Mouse (Mus musculus) hindbrain, embryonic 15.5 days (tissue): ENCODE measurements around the gene Hmga1. TPM values are rescaled to one million over a fixed set of nuclear protein-coding genes. Genes with fewer than 3 reads are reported as not detected.

Experiments
- ATAC-seq: fragments of 200-750 bp; cut with Nextera tagmentation; 2 replicates; pipeline ENCODE4 v1.8.0; 2017; ENCODE audit warnings: low read depth, moderate number of reproducible peaks, moderate TSS enrichment; ENCODE audit not compliant: low FRiP score
- H3K27ac ChIP-seq: fragments of 300-500 bp; sonication (generic); replicated peaks from 2 replicates; pipeline ENCODE4 v1.5.1; 2015; ENCODE audit warnings: mild to moderate bottlenecking, inconsistent platforms
- H3K27me3 ChIP-seq: fragments of 300-500 bp; sonication (generic); 2 replicates; pipeline ENCODE4 v1.6.1; 2015; ENCODE audit warnings: control low read depth, inconsistent platforms
- H3K36me3 ChIP-seq: fragments of 300-500 bp; sonication (generic); 2 replicates; pipeline ENCODE4 v1.6.1; 2015; ENCODE audit warnings: control low read depth, inconsistent platforms
- H3K4me1 ChIP-seq: fragments of 300-500 bp; sonication (generic); replicated peaks from 2 replicates; pipeline ENCODE4 v1.6.1; 2015; ENCODE audit warnings: control low read depth, inconsistent platforms
- H3K4me2 ChIP-seq: fragments of 300-500 bp; sonication (generic); 2 replicates; pipeline ENCODE4 v1.6.1; 2015; ENCODE audit warnings: moderate library complexity, mild to moderate bottlenecking, inconsistent platforms
- H3K4me3 ChIP-seq: fragments of 300-500 bp; sonication (generic); 2 replicates; pipeline ENCODE4 v1.5.1; 2015; ENCODE audit warnings: mild to moderate bottlenecking, inconsistent platforms
- H3K9ac ChIP-seq: fragments of 300-500 bp; sonication (generic); 2 replicates; pipeline ENCODE4 v1.6.1; 2015; ENCODE audit warnings: inconsistent platforms
- H3K9me3 ChIP-seq: fragments of 300-500 bp; sonication (generic); 2 replicates; pipeline ENCODE4 v1.6.1; 2016; ENCODE audit warnings: control low read depth, inconsistent platforms
- WGBS: fragments of 180-500 bp; shearing (Covaris S2); methylation state at CpG from one replicate; pipeline ENCODE4 v1.1.7; 2015; 5-methylcytosine and 5-hydroxymethylcytosine counted together
- polyA plus RNA-seq: library from polyadenylated mRNA; unstranded; fragments of >200 nt; fragmentation: Nextera tagmentation; extraction: Ambion mirVana; gene quantifications from 2 replicates; pipeline ENCODE4 v1.2.1, GENCODE M21; 2015

Hmga1 gene
- polyA plus RNA-seq, 1 experiment from 2014 or later: 149 TPM

GRCm38 (mm10) chr17:27579816-27580215 lies 23.5 kb downstream of the Hmga1 start:
- no peaks in the 10 kb centered on the region for H3K9me3 ChIP-seq
- ATAC-seq: no peak
- H3K4me1 ChIP-seq: peaks cover 11% of the 10 kb centered on the region; the same call in 1 of the 2 replicates
- no peak overlapping the region for H3K4me2 ChIP-seq
- H3K9ac ChIP-seq: no peak overlapping the region
- H3K4me3 ChIP-seq: no peak overlapping the region
- WGBS: 86% methylated on average over 8 of the region's 8 CpGs
- peaks cover 47% of the 10 kb centered on the region for H3K36me3 ChIP-seq
- no peaks in the 10 kb centered on the region for H3K27me3 ChIP-seq
- peak overlapping the region; percentile 65 for H3K27ac ChIP-seq

GRCm38 (mm10) chr17:27580392-27581068 lies 24.2 kb downstream of the Hmga1 start:
- ATAC-seq: no peak
- Histone ChIP-seq H3K36me3 (peaks cover 48% of the 10 kb centered on the region), H3K9me3 (no peaks in the 10 kb centered on the region), H3K4me1 (peaks cover 4% of the 10 kb centered on the region; the same call in 1 of the 2 replicates), H3K27ac (0 out of 2 replicates have a peak overlapping the region, but pooled peaks have one; percentile 16), H3K4me2 (no peak overlapping the region), H3K4me3 (no peak overlapping the region), H3K27me3 (no peaks in the 10 kb centered on the region), H3K9ac (no peak overlapping the region)
- WGBS: 88% methylated on average over 20 of the region's 20 CpGs

GRCm38 (mm10) chr17:27583185-27583894 lies 27.0 kb downstream of the Hmga1 start:
- H3K4me2 ChIP-seq: no peak overlapping the region
- no peak for ATAC-seq
- peaks cover 35% of the 10 kb centered on the region for H3K36me3 ChIP-seq
- 89% methylated on average over 13 of the region's 13 CpGs for WGBS
- H3K27ac ChIP-seq: no peak overlapping the region
- 0 out of 2 replicates have a peak, but pooled peaks cover 3% of the 10 kb centered on the region for H3K4me1 ChIP-seq
- H3K9me3 ChIP-seq: no peaks in the 10 kb centered on the region
- H3K27me3 ChIP-seq: no peaks in the 10 kb centered on the region
- H3K9ac ChIP-seq: no peak overlapping the region
- H3K4me3 ChIP-seq: no peak overlapping the region

- H3K9ac ChIP-seq: no peak overlapping the region
- H3K27ac ChIP-seq: 0 out of 2 replicates have a peak overlapping the region, but pooled peaks have one; percentile 38
- peaks cover 27% of the 10 kb centered on the region for H3K36me3 ChIP-seq
- H3K4me3 ChIP-seq: no peak overlapping the region
- H3K9me3 ChIP-seq: no peaks in the 10 kb centered on the region
- no peaks in the 10 kb centered on the region for H3K27me3 ChIP-seq
- no peaks in the 10 kb centered on the region for H3K4me1 ChIP-seq
- no peak overlapping the region for H3K4me2 ChIP-seq
- WGBS: 60% methylated on average over 9 of the region's 9 CpGs
- no peak for ATAC-seq
Measured at GRCm38 (mm10) chr17:27586661-27587060, 30.4 kb downstream of the Hmga1 start.

GRCm38 (mm10) chr17:27587252-27587651 lies 31.0 kb downstream of the Hmga1 start:
- H3K36me3 ChIP-seq: peaks cover 23% of the 10 kb centered on the region
- no peak overlapping the region for H3K4me3 ChIP-seq
- H3K9me3 ChIP-seq: no peaks in the 10 kb centered on the region
- no peak overlapping the region for H3K9ac ChIP-seq
- H3K27ac ChIP-seq: no peak overlapping the region
- H3K4me2 ChIP-seq: no peak overlapping the region
- ATAC-seq: no peak
- H3K4me1 ChIP-seq: no peaks in the 10 kb centered on the region
- no peaks in the 10 kb centered on the region for H3K27me3 ChIP-seq
- 71% methylated on average over 12 of the region's 12 CpGs for WGBS

- H3K4me3 ChIP-seq: no peak overlapping the region
- H3K4me2 ChIP-seq: no peak overlapping the region
- H3K9ac ChIP-seq: no peak overlapping the region
- H3K9me3 ChIP-seq: no peaks in the 10 kb centered on the region
- no peaks in the 10 kb centered on the region for H3K4me1 ChIP-seq
- no peak for ATAC-seq
- 79% methylated on average over 8 of the region's 8 CpGs for WGBS
- H3K36me3 ChIP-seq: peaks cover 23% of the 10 kb centered on the region
- no peak overlapping the region for H3K27ac ChIP-seq
- H3K27me3 ChIP-seq: no peaks in the 10 kb centered on the region
Measured at GRCm38 (mm10) chr17:27588231-27588630, 31.9 kb downstream of the Hmga1 start.

- Histone ChIP-seq H3K4me3 (no peak overlapping the region), H3K27me3 (no peaks in the 10 kb centered on the region), H3K9ac (no peak overlapping the region), H3K4me2 (no peak overlapping the region), H3K4me1 (no peaks in the 10 kb centered on the region), H3K36me3 (peaks cover 32% of the 10 kb centered on the region), H3K9me3 (no peaks in the 10 kb centered on the region), H3K27ac (no peak overlapping the region)
- ATAC-seq: no peak
- WGBS: 92% methylated on average over 12 of the region's 12 CpGs
Measured at GRCm38 (mm10) chr17:27591826-27592564, 35.7 kb downstream of the Hmga1 start.

- no peak overlapping the region for H3K27ac ChIP-seq
- H3K27me3 ChIP-seq: no peaks in the 10 kb centered on the region
- 98% methylated on average over 7 of the region's 7 CpGs for WGBS
- peaks cover 32% of the 10 kb centered on the region for H3K36me3 ChIP-seq
- no peak for ATAC-seq
- H3K9ac ChIP-seq: no peak overlapping the region
- no peaks in the 10 kb centered on the region for H3K9me3 ChIP-seq
- H3K4me2 ChIP-seq: no peak overlapping the region
- no peaks in the 10 kb centered on the region for H3K4me1 ChIP-seq
- H3K4me3 ChIP-seq: no peak overlapping the region
Measured at GRCm38 (mm10) chr17:27592565-27592910, 36.2 kb downstream of the Hmga1 start.

GRCm38 (mm10) chr17:27595659-27596375 lies 39.5 kb downstream of the Hmga1 start:
- no peak for ATAC-seq
- Histone ChIP-seq H3K9ac (no peak overlapping the region), H3K4me3 (no peak overlapping the region), H3K9me3 (no peaks in the 10 kb centered on the region), H3K36me3 (peaks cover 27% of the 10 kb centered on the region), H3K27me3 (no peaks in the 10 kb centered on the region), H3K27ac (no peak overlapping the region), H3K4me2 (no peak overlapping the region), H3K4me1 (peaks cover 11% of the 10 kb centered on the region)
- 87% methylated on average over 15 of the region's 15 CpGs for WGBS

GRCm38 (mm10) chr17:27596376-27597190 lies 40.3 kb downstream of the Hmga1 start:
- no peak for ATAC-seq
- Histone ChIP-seq H3K27ac (no peak overlapping the region), H3K4me1 (peaks cover 19% of the 10 kb centered on the region), H3K36me3 (peaks cover 27% of the 10 kb centered on the region), H3K27me3 (no peaks in the 10 kb centered on the region), H3K4me3 (no peak overlapping the region), H3K9me3 (no peaks in the 10 kb centered on the region), H3K9ac (no peak overlapping the region), H3K4me2 (no peak overlapping the region)
- WGBS: 82% methylated on average over 21 of the region's 21 CpGs

- WGBS: 88% methylated on average over 3 of the region's 3 CpGs
- H3K4me2 ChIP-seq: no peak overlapping the region
- no peaks in the 10 kb centered on the region for H3K27me3 ChIP-seq
- no peaks in the 10 kb centered on the region for H3K9me3 ChIP-seq
- H3K9ac ChIP-seq: no peak overlapping the region
- H3K4me3 ChIP-seq: no peak overlapping the region
- no peak for ATAC-seq
- no peak overlapping the region for H3K27ac ChIP-seq
- 0 out of 2 replicates have a peak, but pooled peaks cover 6% of the 10 kb centered on the region for H3K36me3 ChIP-seq
- H3K4me1 ChIP-seq: peaks cover 56% of the 10 kb centered on the region
Measured at GRCm38 (mm10) chr17:27600286-27600685, 44.0 kb downstream of the Hmga1 start.
